Mouse (Mus musculus) Patski (cell line): ENCODE results near the gene Ush1g. TPM values are rescaled to one million over a fixed set of nuclear protein-coding genes. Genes with fewer than 3 reads are reported as not detected.

Source experiments
- ATAC-seq: fragments of 100-300 bp; one replicate; pipeline ENCODE4 v1.8.0; 2021
- CTCF ChIA-PET: fragments of 350-600 bp; sonication (Branson Sonifier 250); formaldehyde crosslinking; loops from one replicate; lab custom pipeline; 2022; ENCODE audit warnings: inconsistent platforms; lab: Charles Lee
- POLR2A ChIA-PET: fragments of 350-600 bp; sonication (Branson Sonifier 250); formaldehyde crosslinking; loops from one replicate; lab custom pipeline; 2022; ENCODE audit warnings: antibody characterized with exemption, inconsistent platforms; lab: Charles Lee
- DNase-seq: peaks from one replicate; pipeline ENCODE4 v3.0.0-alpha.2; 2011; ENCODE audit warnings: low read depth, low spot score
- H3K27me3 ChIP-seq: fragments of 371-371 bp; one replicate; pipeline ENCODE4 v1.5.1; 2021
- CTCF ChIP-seq: fragments of 100-300 bp; IDR thresholded peaks from one replicate; pipeline ENCODE4 v1.5.1; 2021
- in situ Hi-C: fragments of 300-500 bp; cut with MboI; formaldehyde crosslinking; loops from 3 replicates; pipeline ENCODE4 v1.11.1; 2018; ENCODE audit warnings: low pct_unique_long_range_greater_than_20kb, mixed read lengths
- polyA plus RNA-seq: library from polyadenylated mRNA; unstranded; gene quantifications from one replicate; pipeline ENCODE4 v1.2.3, GENCODE M21; 2021

Ush1g gene
- polyA plus RNA-seq, 1 experiment from 2014 or later: 0.32 TPM

DNA sequence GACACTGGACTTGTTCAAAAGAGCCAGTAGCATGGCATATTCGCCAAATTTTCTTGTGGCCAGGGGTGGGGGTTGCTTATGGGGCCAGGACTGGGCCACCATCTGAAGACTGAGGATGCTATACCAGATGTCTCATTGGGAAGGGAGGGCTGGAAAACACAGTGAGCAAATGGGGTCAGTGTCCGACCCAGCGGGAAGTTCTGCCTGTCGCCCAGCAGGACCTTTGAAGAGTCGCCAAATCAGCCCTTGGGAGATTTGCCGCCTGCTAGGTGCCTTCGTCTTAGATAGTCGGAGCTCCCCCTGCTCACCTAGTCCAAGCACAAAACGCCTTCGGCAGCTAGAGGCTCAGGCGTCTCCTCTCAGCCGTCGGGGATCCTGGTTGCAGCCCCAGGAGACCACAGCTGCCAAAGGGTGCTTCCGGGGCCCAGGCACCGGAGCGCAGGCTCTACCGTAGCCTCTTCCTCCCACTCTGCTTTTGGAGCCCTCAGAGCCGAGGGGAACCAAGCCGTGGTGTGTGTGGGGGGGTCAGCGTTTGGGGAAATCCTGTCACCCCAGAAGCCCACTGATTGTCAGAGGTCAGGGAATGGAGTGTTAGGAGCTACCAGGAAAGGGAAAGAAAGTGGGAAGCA, 56.0 kb downstream of the Ush1g start:
- DNase-seq (no peak), ATAC-seq (no peak)
- in situ Hi-C loops: no loop called here
- no peak for TF ChIP-seq CTCF
- H3K27me3 ChIP-seq: peaks cover 53% of the 10 kb centered on the region
- ChIA-PET POLR2A (interaction anchor here (0.6 kb wide), 1 partner anchor 62 kb away, joined by 4 read pairs; no protein-coding TSS in a partner anchor), CTCF (interaction anchor here (1.7 kb wide), 1 partner anchor 63 kb away, joined by 7 read pairs; no protein-coding TSS in a partner anchor)

Other genes starting within 250 kb of the Ush1g start
- gene Rab37, start 230.6 kb downstream of the Ush1g start, polyA plus RNA-seq: 0.35 TPM
- not detected for gene Cd300lf, start 188.0 kb downstream of the Ush1g start, polyA plus RNA-seq
- gene Slc9a3r1, start 158.7 kb downstream of the Ush1g start, polyA plus RNA-seq: 98.7 TPM
- gene Tmem104, start 134.6 kb downstream of the Ush1g start, polyA plus RNA-seq: 10.2 TPM
- gene Nat9, start 134.2 kb downstream of the Ush1g start, polyA plus RNA-seq: 28.0 TPM
- not detected for gene Grin2c, start 54.8 kb downstream of the Ush1g start, polyA plus RNA-seq
- gene Fdxr, start 45.0 kb downstream of the Ush1g start, polyA plus RNA-seq: 7.1 TPM
- gene Fads6, start 24.4 kb downstream of the Ush1g start, polyA plus RNA-seq: 0.05 TPM
- not detected for gene Otop2, start 14.9 kb downstream of the Ush1g start, polyA plus RNA-seq
- gene Otop3, start 12.7 kb upstream of the Ush1g start, polyA plus RNA-seq: not detected
- gene Hid1, start 45.7 kb upstream of the Ush1g start, polyA plus RNA-seq: 15.3 TPM
- gene Cdr2l, start 59.9 kb upstream of the Ush1g start, polyA plus RNA-seq: 21.3 TPM
- 99.9 TPM for gene Mrpl58, start 81.7 kb upstream of the Ush1g start, polyA plus RNA-seq
- 727 TPM for gene Atp5h, start 97.9 kb upstream of the Ush1g start, polyA plus RNA-seq
- 46.0 TPM for gene Kctd2, start 98.1 kb upstream of the Ush1g start, polyA plus RNA-seq
- not detected for gene Trim80, start 118.5 kb upstream of the Ush1g start, polyA plus RNA-seq
- 0.15 TPM for gene Slc16a5, start 140.4 kb upstream of the Ush1g start, polyA plus RNA-seq
- 13.3 TPM for gene Armc7, start 153.6 kb upstream of the Ush1g start, polyA plus RNA-seq
- 128 TPM for gene Nt5c, start 169.8 kb upstream of the Ush1g start, polyA plus RNA-seq
- gene Jpt1, start 192.3 kb upstream of the Ush1g start, polyA plus RNA-seq: 179 TPM
- gene Sumo2, start 214.2 kb upstream of the Ush1g start, polyA plus RNA-seq: 381 TPM
- 78.9 TPM for gene Nup85, start 242.4 kb upstream of the Ush1g start, polyA plus RNA-seq